Mouse (Mus musculus): Measurements from ENCODE around the gene Maml3. TPM values are rescaled to one million over a fixed set of nuclear protein-coding genes. Genes with fewer than 3 reads are reported as not detected.

Gene Maml3
- polyA plus RNA-seq, 1 experiment, result 2.2 TPM

- TF ChIP-seq CTCF (IDR thresholded peaks at IDR 0.05; ENCODE audit: low read depth, low read length) (no peak), POLR2A (IDR thresholded peaks at IDR 0.05; ENCODE audit: borderline replicate concordance, low read depth, low read length) (no peak)
Measured at GRCm38 (mm10) chr3:51853610-51854009, 251.3 kb downstream of the Maml3 start.

GRCm38 (mm10) chr3:51852692-51853091 is 252.2 kb downstream of the Maml3 start:
- no peak for TF ChIP-seq POLR2A (IDR thresholded peaks at IDR 0.05; ENCODE audit: borderline replicate concordance, low read depth, low read length)
- TF ChIP-seq CTCF (IDR thresholded peaks at IDR 0.05; ENCODE audit: low read depth, low read length), result no peak
- no peak overlapping the region for H3K4me3 ChIP-seq (ENCODE audit: insufficient read depth, low read length)
- H3K27ac ChIP-seq (ENCODE audit: insufficient read depth, low read depth, low read length), result no peak overlapping the region
- 0 out of 2 replicates have a peak, but pooled peaks cover under 1% of the 10 kb centered on the region for H3K4me1 ChIP-seq (ENCODE audit: control insufficient read depth, insufficient read depth, low read length)

More at GRCm38 (mm10) chr3:51853610-51854009, 251.3 kb downstream of the Maml3 start:
- Histone ChIP-seq H3K4me1 (ENCODE audit: control insufficient read depth, insufficient read depth, low read length) (peaks cover 2% of the 10 kb centered on the region), H3K27ac (ENCODE audit: insufficient read depth, low read depth, low read length) (no peak overlapping the region), H3K4me3 (ENCODE audit: insufficient read depth, low read length) (no peak overlapping the region)

- TF ChIP-seq CTCF (IDR thresholded peaks at IDR 0.05; ENCODE audit: low read depth, low read length) (no peak), POLR2A (IDR thresholded peaks at IDR 0.05; ENCODE audit: borderline replicate concordance, low read depth, low read length) (no peak)
- H3K4me3 ChIP-seq (ENCODE audit: insufficient read depth, low read length), result no peak overlapping the region
- H3K27ac ChIP-seq (ENCODE audit: insufficient read depth, low read depth, low read length), result no peak overlapping the region
- peaks cover 11% of the 10 kb centered on the region for H3K4me1 ChIP-seq (ENCODE audit: control insufficient read depth, insufficient read depth, low read length)
Measured at GRCm38 (mm10) chr3:51851596-51851995, 253.3 kb downstream of the Maml3 start.

- Histone ChIP-seq H3K27ac (ENCODE audit: insufficient read depth, low read depth, low read length) (no peak overlapping the region), H3K4me3 (ENCODE audit: insufficient read depth, low read length) (no peak overlapping the region), H3K4me1 (ENCODE audit: control insufficient read depth, insufficient read depth, low read length) (peaks cover 30% of the 10 kb centered on the region)
- no peak for TF ChIP-seq CTCF (IDR thresholded peaks at IDR 0.05; ENCODE audit: low read depth, low read length)
- no peak for TF ChIP-seq POLR2A (IDR thresholded peaks at IDR 0.05; ENCODE audit: borderline replicate concordance, low read depth, low read length)
Measured at GRCm38 (mm10) chr3:51849462-51849861, 255.4 kb downstream of the Maml3 start.

GRCm38 (mm10) chr3:51847262-51847661 is 257.6 kb downstream of the Maml3 start:
- no peak for TF ChIP-seq CTCF (IDR thresholded peaks at IDR 0.05; ENCODE audit: low read depth, low read length)
- TF ChIP-seq POLR2A (IDR thresholded peaks at IDR 0.05; ENCODE audit: borderline replicate concordance, low read depth, low read length), result no peak
- Histone ChIP-seq H3K27ac (ENCODE audit: insufficient read depth, low read depth, low read length) (no peak overlapping the region), H3K4me1 (ENCODE audit: control insufficient read depth, insufficient read depth, low read length) (peaks cover 40% of the 10 kb centered on the region), H3K4me3 (ENCODE audit: insufficient read depth, low read length) (no peak overlapping the region)

GRCm38 (mm10) chr3:51844255-51844654 is 260.6 kb downstream of the Maml3 start:
- H3K27ac ChIP-seq (ENCODE audit: insufficient read depth, low read depth, low read length), result no peak overlapping the region
- no peak for TF ChIP-seq POLR2A (IDR thresholded peaks at IDR 0.05; ENCODE audit: borderline replicate concordance, low read depth, low read length)
- TF ChIP-seq CTCF (IDR thresholded peaks at IDR 0.05; ENCODE audit: low read depth, low read length), result no peak
- H3K4me1 ChIP-seq (ENCODE audit: control insufficient read depth, insufficient read depth, low read length), result peaks cover 40% of the 10 kb centered on the region
- no peak overlapping the region for H3K4me3 ChIP-seq (ENCODE audit: insufficient read depth, low read length)

GRCm38 (mm10) chr3:51842140-51842539 is 262.7 kb downstream of the Maml3 start:
- Histone ChIP-seq H3K27ac (ENCODE audit: insufficient read depth, low read depth, low read length) (no peak overlapping the region), H3K4me1 (ENCODE audit: control insufficient read depth, insufficient read depth, low read length) (peaks cover 34% of the 10 kb centered on the region), H3K4me3 (ENCODE audit: insufficient read depth, low read length) (no peak overlapping the region)
- TF ChIP-seq CTCF (IDR thresholded peaks at IDR 0.05; ENCODE audit: low read depth, low read length), result no peak
- TF ChIP-seq POLR2A (IDR thresholded peaks at IDR 0.05; ENCODE audit: borderline replicate concordance, low read depth, low read length), result no peak

- no peak overlapping the region for H3K27ac ChIP-seq (ENCODE audit: insufficient read depth, low read depth, low read length)
- H3K4me1 ChIP-seq (ENCODE audit: control insufficient read depth, insufficient read depth, low read length), result peaks cover 29% of the 10 kb centered on the region
- no peak for TF ChIP-seq POLR2A (IDR thresholded peaks at IDR 0.05; ENCODE audit: borderline replicate concordance, low read depth, low read length)
- no peak for TF ChIP-seq CTCF (IDR thresholded peaks at IDR 0.05; ENCODE audit: low read depth, low read length)
- H3K4me3 ChIP-seq (ENCODE audit: insufficient read depth, low read length), result no peak overlapping the region
Measured at GRCm38 (mm10) chr3:51841598-51841997, 263.3 kb downstream of the Maml3 start.

- H3K27ac ChIP-seq (ENCODE audit: insufficient read depth, low read depth, low read length), result no peak overlapping the region
- H3K4me3 ChIP-seq (ENCODE audit: insufficient read depth, low read length), result no peak overlapping the region
- no peak for TF ChIP-seq POLR2A (IDR thresholded peaks at IDR 0.05; ENCODE audit: borderline replicate concordance, low read depth, low read length)
- no peak for TF ChIP-seq CTCF (IDR thresholded peaks at IDR 0.05; ENCODE audit: low read depth, low read length)
- H3K4me1 ChIP-seq (ENCODE audit: control insufficient read depth, insufficient read depth, low read length), result peaks cover 25% of the 10 kb centered on the region
Measured at GRCm38 (mm10) chr3:51841177-51841576, 263.7 kb downstream of the Maml3 start.

GRCm38 (mm10) chr3:51840095-51840805 is 264.6 kb downstream of the Maml3 start:
- TF ChIP-seq POLR2A (IDR thresholded peaks at IDR 0.05; ENCODE audit: borderline replicate concordance, low read depth, low read length) (no peak), CTCF (IDR thresholded peaks at IDR 0.05; ENCODE audit: low read depth, low read length) (no peak)
- H3K4me3 ChIP-seq (ENCODE audit: insufficient read depth, low read length), result no peak overlapping the region
- H3K27ac ChIP-seq (ENCODE audit: insufficient read depth, low read depth, low read length), result no peak overlapping the region
- peaks cover 18% of the 10 kb centered on the region for H3K4me1 ChIP-seq (ENCODE audit: control insufficient read depth, insufficient read depth, low read length)
